Mouse (Mus musculus) regulatory T cell (primary cell): Measurements from ENCODE around the gene Gtdc1.

Source experiments
- in situ Hi-C: fragments of 300-600 bp; cut with MboI, MseI; formaldehyde crosslinking; loops from one replicate; pipeline ENCODE4 v1.15.1; 2025; ENCODE audit warnings: high pct_unique_total_duplicates

Gene Gtdc1

GRCm38 (mm10) chr2:44927482-44927811 is at the start of gene Gtdc1:
Gtdc1 (minus strand) TSS chr2:44927657.
- in situ Hi-C loops, result loop anchor here (5.0 kb wide), 2 partner anchors 50 to 180 kb away; no protein-coding TSS in a partner anchor

- in situ Hi-C loops, result loop anchor here (5.0 kb wide), 1 partner anchor 50 kb away; the partner anchor contains the start of gene Gtdc1
These were observed 49.6 kb upstream of the Gtdc1 start for GRCm38 (mm10) chr2:44977051-44977450.

- in situ Hi-C loops, result loop anchor here (5.0 kb wide), 1 partner anchor 49 kb away; the partner anchor contains the start of gene Gtdc1
These were observed 49.0 kb upstream of the Gtdc1 start for GRCm38 (mm10) chr2:44976484-44976883.

GRCm38 (mm10) chr2:44973828-44974227 is 46.4 kb upstream of the Gtdc1 start:
- in situ Hi-C loops, result no loop called here

GRCm38 (mm10) chr2:44970087-44970646 is 42.7 kb upstream of the Gtdc1 start:
- in situ Hi-C loops, result no loop called here

GRCm38 (mm10) chr2:44969640-44970039 is 42.2 kb upstream of the Gtdc1 start:
- in situ Hi-C loops, result no loop called here

GRCm38 (mm10) chr2:44969226-44969625 is 41.8 kb upstream of the Gtdc1 start:
- in situ Hi-C loops, result no loop called here

GRCm38 (mm10) chr2:44965834-44966555 is 38.5 kb upstream of the Gtdc1 start:
- in situ Hi-C loops, result no loop called here

- in situ Hi-C loops, result no loop called here
These were observed 35.2 kb upstream of the Gtdc1 start for GRCm38 (mm10) chr2:44962620-44963019.

- in situ Hi-C loops, result no loop called here
These were observed 33.7 kb upstream of the Gtdc1 start for GRCm38 (mm10) chr2:44961192-44961591.

- in situ Hi-C loops, result no loop called here
These were observed 33.1 kb upstream of the Gtdc1 start for GRCm38 (mm10) chr2:44960561-44960960.

GRCm38 (mm10) chr2:44957329-44957797 is 29.9 kb upstream of the Gtdc1 start:
- in situ Hi-C loops, result no loop called here

GRCm38 (mm10) chr2:44956232-44956631 is 28.8 kb upstream of the Gtdc1 start:
- in situ Hi-C loops, result no loop called here

- in situ Hi-C loops, result no loop called here
These were observed 28.0 kb upstream of the Gtdc1 start for GRCm38 (mm10) chr2:44955506-44955905.

- in situ Hi-C loops, result no loop called here
These were observed 26.7 kb upstream of the Gtdc1 start for GRCm38 (mm10) chr2:44954180-44954579.

GRCm38 (mm10) chr2:44952830-44953422 is 25.5 kb upstream of the Gtdc1 start:
- in situ Hi-C loops, result no loop called here

- in situ Hi-C loops, result no loop called here
These were observed 24.3 kb upstream of the Gtdc1 start for GRCm38 (mm10) chr2:44951651-44952213.

GRCm38 (mm10) chr2:44944689-44945088 is 17.2 kb upstream of the Gtdc1 start:
- in situ Hi-C loops, result no loop called here

GRCm38 (mm10) chr2:44930951-44931350 is 3.5 kb upstream of the Gtdc1 start:
- in situ Hi-C loops, result no loop called here

- in situ Hi-C loops, result loop anchor here (5.0 kb wide), 2 partner anchors 49 to 179 kb away; no protein-coding TSS in a partner anchor
These were observed 1.2 kb upstream of the Gtdc1 start for GRCm38 (mm10) chr2:44928631-44929030.

- in situ Hi-C loops, result loop anchor here (5.0 kb wide), 2 partner anchors 50 to 180 kb away; no protein-coding TSS in a partner anchor
These were observed 575 bp downstream of the Gtdc1 start for GRCm38 (mm10) chr2:44926683-44927481.
